Comparison of ENCODE assay signal across 22 mouse cellular contexts in the genomic region with DNA sequence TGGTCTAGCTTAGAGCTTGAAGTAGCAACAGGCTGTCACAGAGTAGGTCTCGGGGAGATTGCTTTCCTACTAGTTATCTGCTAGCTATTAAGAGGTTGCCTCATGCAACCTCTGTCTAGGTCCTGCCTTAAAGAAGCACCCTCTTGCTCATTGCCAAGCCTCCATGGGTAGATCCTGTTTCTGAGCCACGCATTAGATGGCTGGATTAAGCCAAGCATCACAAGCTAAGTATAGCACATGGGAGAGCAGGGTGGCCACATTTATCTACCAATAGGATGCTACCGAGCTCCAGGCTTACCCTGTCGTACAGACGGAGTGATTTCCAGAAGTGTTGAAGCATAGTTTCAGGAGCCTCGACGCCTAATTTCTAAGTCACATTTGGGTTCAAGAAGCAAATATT.
DNase-seq lines count a peak whose midpoint lies in the region; TF ChIP-seq lines count a peak whose summit lies in the region.
"Had no signal": no experiment of that assay in that cellular context is flagged by ENCODE, and none has a peak within 500 bp of the region (broad histone marks: within the 10 kb centered on the region; RNA-seq: fewer than 3 reads in every experiment).

No protein-coding gene starts in this region.

- no peak for TF ChIP-seq POLR2A in cerebellum, adult 2 months (IDR thresholded peaks at IDR 0.05; ENCODE audit: borderline replicate concordance, insufficient read depth, low read length)

- no peak overlapping the region for H3K27ac ChIP-seq in cerebellum, adult 2 months (ENCODE audit: insufficient read depth, low read length)
- H3K27ac ChIP-seq: embryonic facial prominence, embryonic 12.5 days; embryonic facial prominence, embryonic 15.5 days; heart, embryonic 15.5 days; hindbrain, embryonic 10.5 days; hindbrain, embryonic 13.5 days; intestine, embryonic 15.5 days had no signal

- intact Hi-C loops in gastrocnemius, postnatal 14 days (cut with DNase I; ENCODE audit: low total_unique reads), result no loop called here

- H3K4me1 ChIP-seq in cerebellum, adult 2 months (ENCODE audit: control insufficient read depth, insufficient read depth, low read length), result peaks cover 22% of the 10 kb centered on the region
- H3K4me1 ChIP-seq: hindbrain, embryonic 10.5 days; intestine, embryonic 15.5 days had no signal

- no peak overlapping the region for H3K4me3 ChIP-seq in cerebellum, adult 2 months (replicated peaks; ENCODE audit: insufficient read depth, low read depth, low read length)
- H3K4me3 ChIP-seq: embryonic facial prominence, embryonic 12.5 days; embryonic facial prominence, embryonic 15.5 days; heart, embryonic 12.5 days; heart, embryonic 15.5 days; hindbrain, embryonic 10.5 days; hindbrain, embryonic 13.5 days; intestine, embryonic 15.5 days had no signal

- peak; percentile 29 for DNase-seq in cerebellum, adult 9-10 months
- no peak for DNase-seq in cerebellum, adult 2 months
- peak; percentile 35 to 68 for DNase-seq in gastrocnemius, adult 8-10 months (ENCODE audit: low spot score in 2 of 2)
- DNase-seq in gastrocnemius, postnatal 10 days, result no peak
- peak; percentile 27 for DNase-seq in gastrocnemius, postnatal 14 days
- DNase-seq in layer of hippocampus, adult 11-12 months (ENCODE audit: low spot score), result no peak
- DNase-seq: adrenal gland, adult 8-10 months; adrenal gland, postnatal 25 days; cerebellum, adult 11-12 months; cerebellum, adult 9-11 months; cerebellum, postnatal 25 days; forebrain, postnatal 0 days; heart, postnatal 10 days; heart, postnatal 36 days; kidney, adult 11 months had no signal

- H3K27me3 ChIP-seq in cerebellum, adult 2 months (ENCODE audit: control insufficient read depth, insufficient read depth, low read length), result no peaks in the 10 kb centered on the region
- H3K27me3 ChIP-seq: embryonic facial prominence, embryonic 12.5 days; embryonic facial prominence, embryonic 15.5 days; heart, embryonic 12.5 days; heart, embryonic 15.5 days; hindbrain, embryonic 13.5 days; intestine, embryonic 15.5 days had no signal

- TF ChIP-seq CTCF in cerebellum, adult 2 months (IDR thresholded peaks at IDR 0.05; ENCODE audit: borderline replicate concordance, insufficient read depth, low read depth, low read length), result no peak

- 85% methylated on average over 7 of the region's 7 CpGs for WGBS in cerebellum, adult 2 months

Comparison
In these comparisons a context has a peak if more than half of its experiments do, and no peak if none do; other contexts are left out.
1. DNase-seq: peak in cerebellum, adult 9-10 months (single experiment), gastrocnemius, adult 8-10 months (2 of 2) and gastrocnemius, postnatal 14 days (single experiment); none in cerebellum, adult 2 months (0 of 2), gastrocnemius, postnatal 10 days (single experiment) and layer of hippocampus, adult 11-12 months (single experiment).